Mouse (Mus musculus) megakaryocyte progenitor cell, adult 5-6 weeks (primary cell): ENCODE results near the gene Tarbp1. TPM values are rescaled to one million over a fixed set of nuclear protein-coding genes. Genes with fewer than 3 reads are reported as not detected.

ENCODE experiments used
- ATAC-seq: replicated peaks from 2 replicates; pipeline ENCODE4 v1.8.0; 2016; ENCODE audit warnings: mild to moderate bottlenecking, moderate TSS enrichment, inconsistent platforms; ENCODE audit not compliant: poor library complexity
- total RNA-seq, 2 experiments: library from RNA; stranded (forward) in 1 of 2; stranded (reverse) in 1 of 2; fragments of 157-497, 149-512 nt in 1 of 2; fragments of 200-1000 nt in 1 of 2; gene quantifications; 2 replicates each; pipeline versions ENCODE4 v1.2.3 to v1.2.4; 2015 to 2017

Gene Tarbp1
- total RNA-seq (2015) (10.3 and 12.5 TPM in 2 replicates), total RNA-seq (2017) (6.4 and 11.4 TPM in 2 replicates)

DNA sequence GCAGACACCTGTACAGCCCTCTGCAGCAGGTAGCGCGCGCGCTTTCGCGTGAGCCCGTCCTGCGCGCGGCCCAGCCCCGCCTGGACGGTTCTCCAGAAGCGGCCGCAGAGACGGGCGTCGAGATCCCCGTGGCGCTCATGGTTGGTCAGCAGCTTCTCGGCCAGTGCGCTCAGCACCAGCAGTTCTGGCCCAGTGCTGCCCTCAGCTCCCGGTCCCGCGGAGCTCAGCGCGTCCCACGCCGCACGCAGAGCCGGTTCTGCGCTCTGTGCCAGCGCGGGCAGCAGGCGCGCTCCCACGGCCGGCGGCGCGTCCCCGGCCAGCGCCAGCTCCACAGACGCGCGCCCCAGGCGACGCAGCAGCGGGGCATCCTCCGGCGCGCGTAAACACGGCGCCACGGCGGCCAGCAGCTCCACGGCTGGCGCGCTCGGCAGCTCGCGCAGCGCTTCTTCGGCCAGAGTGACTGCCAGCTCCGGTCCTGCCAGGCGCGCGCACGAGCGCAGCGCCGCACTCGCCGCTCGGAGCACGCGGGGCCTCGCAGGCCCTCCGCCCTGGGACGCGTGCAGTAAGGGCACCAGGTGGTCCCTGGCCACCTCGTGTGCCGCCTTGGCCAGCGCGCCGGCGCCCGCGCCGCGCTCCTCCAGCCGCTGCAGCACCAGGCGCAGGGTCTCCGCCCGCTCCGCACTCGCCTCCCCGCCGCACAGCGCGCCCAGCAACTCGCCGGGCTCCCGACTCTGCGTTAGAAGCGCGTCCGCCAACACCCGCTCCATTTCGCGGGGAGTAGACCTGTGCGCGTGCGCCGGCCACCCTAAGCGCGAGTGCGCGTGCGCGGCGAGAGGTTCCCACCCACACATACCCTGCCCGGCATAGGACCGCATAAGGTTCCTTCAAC, at the start of gene Tarbp1:
Gene Tarbp1 (minus strand): TSS at position 767 of the 889 bp plus-strand sequence.
- ATAC-seq = peak; percentile 74

DNA sequence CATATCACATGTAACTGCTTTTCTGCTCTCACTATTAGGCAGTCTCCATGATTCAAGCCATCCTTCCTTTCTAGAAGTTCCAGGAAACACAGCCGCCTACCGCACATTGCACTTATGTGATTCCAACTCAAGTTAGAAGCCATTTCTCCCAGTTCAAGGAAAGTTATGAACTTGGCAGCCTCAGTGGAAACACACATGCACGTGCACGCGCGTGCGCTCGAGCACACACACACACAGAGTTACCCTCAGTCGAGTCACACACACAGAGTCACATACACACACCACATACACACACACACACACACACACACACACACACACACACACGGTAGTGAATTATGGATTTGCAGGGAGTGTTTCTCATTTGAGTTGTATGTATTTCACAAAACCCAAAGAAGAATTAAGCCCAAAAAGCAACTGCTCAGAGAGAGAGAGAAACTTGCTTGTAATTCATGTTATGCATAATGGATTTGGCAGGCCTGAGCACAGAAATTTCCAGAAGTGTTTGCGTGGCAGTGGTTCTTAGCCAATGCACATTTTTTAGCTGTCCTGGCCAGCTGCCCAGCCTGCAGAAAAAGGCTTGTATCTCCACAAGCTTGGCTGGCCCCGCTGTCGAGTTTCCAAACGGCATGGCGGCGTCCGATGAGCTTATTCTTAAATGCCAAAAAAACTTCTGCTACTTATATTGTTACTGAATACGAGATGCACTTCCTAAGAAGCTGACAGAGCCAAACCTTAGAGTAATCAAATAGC, 49.5 kb upstream of the Tarbp1 start:
- no peak for ATAC-seq

DNA sequence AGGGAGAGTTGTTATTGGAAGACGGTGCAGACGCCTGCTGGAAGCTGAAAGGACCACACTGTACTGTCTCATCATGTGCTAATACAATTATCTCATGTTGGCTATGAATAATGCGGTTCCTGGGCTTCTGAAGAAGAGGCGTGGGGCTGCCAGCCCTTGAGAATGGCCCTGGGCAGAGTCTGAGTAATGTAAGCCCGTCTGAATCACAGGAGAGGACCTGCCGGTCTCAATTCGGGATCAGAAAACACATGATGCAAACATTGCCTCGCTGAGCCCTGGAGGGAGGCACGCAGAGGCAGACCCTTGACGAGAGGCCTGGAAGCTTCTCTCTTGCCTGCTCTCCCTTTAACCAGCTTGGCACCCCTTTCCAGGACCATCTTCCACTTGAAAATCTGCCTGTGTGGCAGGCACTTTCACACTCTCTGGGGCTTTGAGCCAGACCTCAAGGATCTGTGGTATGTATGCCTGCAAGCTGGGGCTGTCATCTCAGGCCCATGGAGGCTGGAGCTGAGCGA, 48.3 kb upstream of the Tarbp1 start:
- ATAC-seq = no peak

DNA sequence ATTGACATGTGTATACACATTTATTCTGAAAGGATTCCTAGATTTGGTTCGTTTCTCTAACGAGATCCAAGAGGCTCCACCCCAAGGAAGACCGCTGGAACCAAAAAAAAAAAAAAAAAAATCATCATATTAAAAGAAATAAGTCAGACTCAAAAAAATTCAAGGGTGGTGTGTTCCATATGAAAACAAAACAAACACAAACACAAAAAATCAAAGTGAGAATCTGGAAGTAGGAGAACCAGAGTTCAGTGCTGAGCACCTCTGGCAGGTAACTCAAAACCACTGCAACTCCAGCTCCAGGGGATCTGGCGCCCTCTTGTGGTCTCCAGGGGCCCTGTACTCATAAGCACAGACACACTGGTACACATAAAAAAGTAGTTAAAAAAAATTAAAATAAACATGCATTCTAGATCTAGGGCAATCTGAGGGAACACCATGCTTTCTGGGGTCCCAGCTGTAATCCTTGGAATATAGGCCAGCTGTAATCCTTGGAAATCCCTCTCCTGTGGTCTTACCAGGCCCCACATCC, 44.6 kb upstream of the Tarbp1 start:
- ATAC-seq = no peak

DNA sequence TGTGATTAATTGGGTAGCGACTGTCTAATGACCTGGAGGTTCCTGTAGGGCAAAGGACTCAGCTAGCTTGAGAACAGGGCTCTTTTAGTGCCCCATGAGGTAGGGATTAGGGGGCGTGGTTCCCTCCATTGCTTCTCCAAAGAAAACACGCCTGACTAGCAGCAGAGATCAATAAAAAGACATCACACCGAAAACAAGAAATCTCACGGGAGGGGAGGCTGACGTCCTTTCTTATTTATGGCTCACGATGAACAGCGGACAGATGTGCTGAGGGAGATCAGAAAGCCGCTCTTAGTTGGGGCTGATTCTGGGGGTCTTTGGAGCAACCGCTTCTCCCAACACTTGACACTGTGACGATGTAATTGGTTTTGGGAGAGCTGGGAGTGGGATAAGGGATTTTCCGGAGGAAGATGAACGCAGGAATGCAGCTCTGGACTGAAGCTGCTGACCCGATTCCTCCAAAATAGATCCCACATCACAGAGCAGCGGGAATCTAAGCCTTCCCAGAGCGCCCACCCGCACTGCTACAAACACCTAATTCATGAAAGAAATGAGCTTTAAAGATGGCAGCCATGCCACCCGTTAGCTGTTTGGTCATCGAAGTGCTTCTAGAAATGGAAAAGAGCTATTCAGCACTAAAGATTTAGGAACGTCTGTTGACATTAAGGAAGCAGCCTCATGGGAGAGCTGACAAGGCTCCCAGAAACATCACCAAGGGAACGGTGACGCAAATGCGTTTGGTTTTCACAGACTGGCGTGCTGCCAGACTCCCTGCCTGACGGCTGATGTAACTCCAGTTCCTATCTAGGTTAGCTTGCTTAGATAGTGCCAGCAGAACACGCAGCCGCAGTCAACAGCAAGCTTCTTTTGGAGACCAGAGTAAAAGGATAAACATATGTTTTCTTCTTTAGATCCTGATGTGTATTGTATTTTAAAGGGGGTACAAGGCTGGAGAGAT, 42.0 kb upstream of the Tarbp1 start:
- ATAC-seq = peak; percentile 97

DNA sequence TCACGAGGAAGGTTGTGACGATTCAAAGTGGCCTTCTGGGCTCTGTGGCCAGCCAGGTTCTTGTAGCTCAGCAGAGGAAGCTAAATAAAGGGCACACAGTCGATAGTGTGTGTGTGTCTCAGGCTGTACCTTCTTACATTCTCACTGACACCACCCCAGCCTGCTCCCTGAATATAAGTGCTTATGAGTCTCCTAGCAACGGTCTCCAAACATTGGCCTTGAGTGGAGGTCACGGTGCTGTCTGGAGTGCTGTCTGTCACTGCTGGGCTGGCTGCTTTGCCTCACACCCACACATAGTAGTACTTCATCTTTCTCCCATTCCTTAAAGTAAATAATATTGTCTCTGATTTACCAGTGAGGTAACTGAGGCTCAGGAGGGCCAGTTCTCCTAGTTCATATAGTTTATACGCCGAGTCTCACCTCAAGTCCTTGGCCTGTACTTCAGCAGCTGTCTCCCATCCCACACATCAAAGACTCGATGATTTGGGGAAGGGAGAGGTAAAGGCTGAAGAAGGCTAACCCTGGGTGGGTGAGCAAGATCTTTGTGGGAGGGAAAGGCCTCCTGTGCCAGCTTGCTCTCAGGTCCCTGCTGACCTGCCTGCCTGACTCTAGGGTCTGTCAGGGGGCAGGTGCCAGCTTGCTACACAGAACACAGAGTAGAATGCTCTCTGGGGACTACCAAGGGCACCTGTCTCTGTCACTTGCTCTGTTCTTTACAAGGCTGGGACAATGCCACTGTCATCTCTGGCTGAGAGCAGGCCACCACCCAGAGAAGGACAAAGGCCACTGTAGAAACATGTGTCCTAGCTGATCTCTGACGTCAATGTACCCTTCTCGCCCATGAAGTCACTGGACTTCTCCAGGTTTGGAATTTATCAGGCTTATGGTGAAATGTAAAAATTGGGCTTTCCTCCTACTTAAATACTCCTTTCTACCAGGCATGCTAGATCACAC, 39.4 kb upstream of the Tarbp1 start:
- no peak for ATAC-seq

DNA sequence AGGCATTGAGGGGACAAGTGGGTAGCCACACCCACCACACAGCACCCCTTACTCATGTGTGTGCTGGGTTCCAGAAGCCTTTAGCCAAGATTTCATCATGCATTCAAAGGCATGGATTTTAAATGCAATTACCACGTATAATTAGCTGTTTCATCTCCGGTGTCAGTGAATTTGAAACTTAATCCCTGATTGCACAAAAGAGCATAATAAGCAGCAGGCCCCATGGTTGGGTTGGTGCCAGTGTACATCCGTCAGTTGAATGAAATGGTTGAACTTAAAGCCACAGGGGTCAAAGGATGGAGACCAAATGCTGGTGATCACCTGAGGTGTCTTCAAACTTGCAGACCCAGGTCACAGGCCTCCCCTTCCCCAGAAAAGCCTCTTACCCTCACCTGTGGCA, 36.0 kb upstream of the Tarbp1 start:
- ATAC-seq = no peak

DNA sequence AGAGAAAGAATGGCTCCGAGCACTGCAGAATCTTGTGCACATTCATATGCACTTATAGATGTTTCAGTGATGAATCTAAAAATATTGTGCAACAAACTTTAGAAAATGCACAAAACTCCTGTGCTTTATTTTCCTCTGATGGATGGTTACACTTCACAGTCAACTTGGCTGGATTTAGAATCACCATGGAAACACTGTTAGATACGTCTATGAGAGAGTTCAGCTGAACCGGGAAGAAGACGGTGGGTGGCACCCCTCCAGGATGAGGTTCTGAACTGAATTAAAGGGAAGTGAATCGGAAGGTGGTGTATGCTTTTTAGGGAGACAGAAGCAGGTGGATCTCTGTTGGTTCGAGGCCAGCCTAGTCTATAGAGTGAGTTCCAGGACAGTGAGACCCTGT, 34.8 kb upstream of the Tarbp1 start:
- ATAC-seq = no peak

DNA sequence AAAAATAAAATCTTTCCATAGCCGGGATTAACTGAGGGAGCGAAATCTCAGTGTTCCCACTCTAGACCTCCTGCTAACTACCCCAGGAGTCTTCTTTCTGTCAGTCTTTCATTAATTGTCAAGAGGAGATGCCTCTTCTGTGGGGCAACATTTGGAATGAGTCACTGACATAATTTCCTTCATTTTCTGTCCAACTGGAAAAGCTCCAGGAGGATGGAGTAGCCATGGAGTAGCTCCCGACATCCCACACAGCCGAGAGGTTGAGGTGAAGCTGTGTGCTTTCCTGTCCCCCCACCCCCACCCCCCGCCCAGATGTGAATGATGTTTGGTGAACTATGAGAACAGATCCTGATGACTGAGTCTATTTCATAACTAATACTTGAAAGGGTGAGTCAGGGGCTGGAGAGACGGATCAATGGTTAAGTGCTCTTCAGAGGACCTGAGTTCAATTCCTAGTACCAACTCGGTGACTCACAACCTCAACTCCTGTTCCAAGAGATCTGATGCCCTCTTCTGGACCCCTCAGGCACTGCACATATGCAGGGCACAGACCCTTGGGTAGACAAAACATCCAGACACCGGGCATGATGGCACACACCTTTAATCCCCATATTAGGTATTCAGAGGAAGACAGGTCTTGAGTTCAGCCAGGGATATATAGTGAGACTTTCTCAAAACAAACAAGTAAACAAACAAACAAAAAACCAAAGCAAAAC, 34.2 kb upstream of the Tarbp1 start:
- no peak; the same call in 1 of the 2 replicates for ATAC-seq

DNA sequence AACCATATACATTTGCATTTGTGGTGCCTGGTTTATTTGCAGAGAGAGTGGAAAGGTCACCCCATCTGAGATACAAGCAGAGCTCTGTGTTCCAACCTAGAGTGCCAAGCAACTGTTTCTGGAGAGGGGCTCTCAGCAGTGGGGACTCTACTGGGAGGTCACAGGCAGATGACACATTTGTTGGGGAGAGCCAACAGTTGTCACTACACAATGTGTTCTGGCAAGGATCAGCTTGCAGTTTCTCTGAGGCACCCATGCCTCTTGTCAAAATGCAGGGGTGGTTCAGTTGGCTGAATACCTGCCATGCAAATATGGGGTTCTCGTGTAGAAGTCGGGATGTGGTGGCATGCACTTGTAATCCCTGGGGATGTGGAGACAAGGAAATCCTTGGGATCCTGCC, 33.4 kb upstream of the Tarbp1 start:
- ATAC-seq = no peak

DNA sequence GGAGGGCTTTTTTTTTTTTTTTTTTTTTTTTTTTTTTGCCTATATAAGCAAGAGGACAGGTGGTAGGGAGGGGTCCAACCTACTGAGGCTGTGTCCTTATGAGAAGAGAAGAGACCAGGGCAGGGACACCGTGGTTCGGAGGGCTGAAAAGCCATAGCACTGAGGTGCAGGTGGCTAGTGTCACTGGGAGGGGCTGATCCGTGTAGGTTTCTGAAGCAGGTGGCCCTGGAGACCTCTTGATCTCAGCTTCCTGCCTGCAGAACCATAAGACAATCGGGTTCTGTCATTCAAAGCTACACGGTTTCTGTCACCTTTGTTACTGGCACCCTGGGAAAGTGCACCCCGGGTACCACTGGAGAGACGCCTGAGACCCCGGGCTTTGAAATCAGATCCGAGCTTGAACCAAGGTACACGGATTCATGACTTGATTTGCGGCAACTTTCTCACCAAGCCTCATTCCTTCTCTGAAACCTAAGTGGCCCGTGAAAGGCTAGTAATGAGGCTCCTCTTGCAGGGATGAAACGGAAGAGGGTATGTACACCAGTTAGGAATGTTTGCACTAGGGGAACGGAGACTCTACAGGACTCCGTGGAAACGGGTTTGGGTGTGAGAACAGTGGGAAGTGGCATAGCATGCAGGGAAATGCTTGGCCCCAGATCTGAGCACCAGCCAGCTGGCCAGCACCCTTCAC, 29.8 kb upstream of the Tarbp1 start:
- no peak for ATAC-seq

DNA sequence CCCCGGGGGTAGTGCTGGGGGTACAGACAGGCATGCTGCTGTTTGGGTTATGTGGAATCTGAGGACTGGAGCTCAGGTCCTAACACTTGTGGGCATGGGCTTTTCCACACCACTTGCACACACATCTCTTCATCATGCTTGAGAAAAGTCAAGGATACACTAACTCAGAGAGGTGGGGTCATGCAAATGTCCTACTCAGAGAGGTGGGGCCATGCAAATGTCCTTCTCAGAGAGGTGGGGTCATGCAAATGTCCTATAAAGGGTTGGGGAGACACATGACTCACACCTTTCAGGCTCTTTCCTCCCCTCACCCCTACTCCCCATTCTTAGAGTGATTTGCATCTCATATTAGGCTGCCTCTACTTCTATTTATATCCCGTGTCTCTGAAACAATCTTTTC, 27.9 kb upstream of the Tarbp1 start:
- ATAC-seq = peak; percentile 72

DNA sequence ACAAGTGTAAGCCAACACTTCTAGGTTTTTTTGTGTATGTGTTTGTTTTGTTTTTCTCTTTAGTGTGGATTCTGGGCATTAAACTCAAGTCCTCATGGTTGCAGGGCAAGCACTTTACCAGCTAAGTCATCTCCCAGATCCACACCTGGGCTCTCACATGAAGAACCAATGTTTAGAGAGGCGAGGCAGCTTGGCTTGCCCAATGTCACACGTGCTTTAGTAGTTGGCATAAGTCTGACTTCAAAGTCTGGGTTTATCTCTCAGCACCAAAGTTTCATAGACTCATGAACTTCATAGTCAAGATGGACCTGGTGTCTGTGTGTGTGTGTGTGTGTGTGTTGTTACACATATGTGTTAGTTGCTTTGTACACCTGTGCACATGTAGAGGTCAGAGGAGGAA, 24.5 kb upstream of the Tarbp1 start:
- ATAC-seq = no peak

DNA sequence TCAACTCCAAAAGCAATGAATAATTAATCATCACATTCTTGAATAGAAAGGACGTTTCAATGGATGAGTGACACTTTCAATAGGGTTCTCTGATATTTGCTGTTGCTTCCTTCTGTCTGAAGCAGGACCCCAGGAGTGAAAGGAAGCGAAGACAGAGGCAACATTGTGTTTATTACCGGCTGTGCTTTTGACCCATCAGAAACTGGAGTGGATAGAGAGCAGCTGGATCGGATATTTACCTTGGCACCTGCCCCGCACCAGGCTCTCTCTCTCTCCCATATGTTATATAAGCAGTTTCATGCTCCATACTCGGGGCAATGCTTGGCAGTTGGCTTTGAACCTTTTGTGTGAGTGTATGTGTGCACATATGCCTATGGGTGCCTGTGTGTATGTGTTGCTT, 23.6 kb upstream of the Tarbp1 start:
- no peak for ATAC-seq

DNA sequence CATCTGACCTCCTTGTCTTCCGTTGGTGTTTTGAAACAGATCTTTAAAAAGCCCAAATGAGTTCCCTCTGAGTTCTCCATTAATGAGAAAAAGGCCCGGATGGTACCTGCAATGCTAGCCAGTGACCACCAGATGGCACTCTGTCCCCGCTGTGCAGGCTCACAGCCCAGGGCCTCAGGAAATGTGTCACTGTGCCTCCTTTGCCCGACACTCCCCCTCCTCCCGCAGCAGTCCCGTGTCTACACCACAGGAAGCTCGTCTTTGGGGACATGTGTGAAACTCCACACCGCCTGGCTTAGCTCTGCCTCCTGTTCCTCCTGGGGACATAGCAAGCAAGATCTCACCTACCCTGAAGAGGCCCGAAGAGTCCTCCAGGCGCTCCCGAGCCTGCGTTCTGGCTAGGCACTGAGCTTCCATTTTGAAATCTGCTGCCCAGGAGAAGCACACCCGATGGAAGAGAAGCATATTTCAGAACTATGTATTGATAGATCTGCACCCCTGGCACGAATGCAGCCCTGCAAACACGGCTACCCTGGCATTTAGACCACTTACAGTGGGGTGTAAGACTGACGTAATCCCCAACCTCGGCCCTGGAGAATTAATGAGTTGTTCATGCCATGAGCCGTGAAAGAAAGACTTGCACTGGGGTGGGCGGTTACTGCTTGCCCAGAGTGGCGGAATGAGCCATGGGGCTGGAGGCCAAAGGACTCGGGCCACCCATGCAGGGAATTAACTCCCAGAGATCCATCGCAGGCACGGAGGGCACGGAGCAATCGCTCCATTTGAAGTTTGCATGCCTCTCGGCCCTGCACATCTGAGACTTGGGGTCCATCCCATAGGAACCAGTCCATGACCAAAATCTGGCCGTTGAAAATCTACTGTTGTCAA, 22.9 kb upstream of the Tarbp1 start:
- ATAC-seq = peak; percentile 94

DNA sequence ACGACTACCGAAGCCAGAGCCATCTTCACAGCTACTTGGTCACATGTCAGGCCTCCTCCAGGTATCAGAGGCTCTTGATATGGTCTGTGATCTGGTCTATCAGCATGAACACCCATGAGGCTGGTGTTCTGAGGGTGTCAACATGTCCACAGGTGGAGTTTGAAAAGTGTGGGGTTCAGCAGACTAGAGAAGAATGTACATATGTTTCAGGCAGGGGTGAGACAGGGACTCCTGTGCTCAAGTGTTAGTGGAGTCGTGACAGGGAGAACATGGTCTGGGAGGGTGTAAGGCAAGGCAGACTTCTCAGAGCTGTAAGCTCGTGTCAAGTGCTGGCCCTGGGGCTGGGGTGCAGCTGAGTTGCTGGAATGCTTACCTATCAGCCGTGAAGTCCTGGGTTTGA, 22.1 kb upstream of the Tarbp1 start:
- ATAC-seq = no peak

DNA sequence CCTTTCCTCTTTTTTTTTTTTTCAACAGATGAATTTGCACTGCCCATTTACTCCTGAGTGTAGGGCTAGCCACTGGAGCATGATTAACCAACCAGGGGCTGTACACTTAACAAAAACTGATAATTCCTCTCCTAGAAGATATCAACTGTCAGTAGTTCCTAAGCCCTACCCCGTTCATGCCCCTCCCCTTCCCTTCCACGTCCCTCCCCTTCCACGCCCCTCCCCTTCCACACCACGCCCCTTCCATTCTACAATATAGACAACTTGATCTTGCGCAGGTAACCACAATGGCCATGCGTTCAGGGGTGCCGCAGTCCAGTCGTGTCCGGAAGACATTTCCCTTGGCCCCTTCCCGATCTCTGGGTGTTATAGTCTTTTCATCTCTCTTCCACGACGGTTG, 20.6 kb upstream of the Tarbp1 start:
- peak; percentile 42 for ATAC-seq
